Mouse (Mus musculus) brain, embryonic 14.5 days (tissue): ENCODE results near the gene Vps52. TPM values are rescaled to one million over a fixed set of nuclear protein-coding genes. Genes with fewer than 3 reads are reported as not detected.
A peak's percentile ranks its signal among the peaks of the same experiment; 100 is the strongest.

ENCODE experiments used
- DNase-seq: peaks from one replicate; pipeline ENCODE4 v3.0.0-alpha.2; 2011; ENCODE audit warnings: low read depth
- CTCF ChIP-seq: fragments of 200-500 bp; IDR thresholded peaks from 2 replicates; pipeline ENCODE4 v1.5.1; 2012; ENCODE audit warnings: inconsistent platforms, mild to moderate bottlenecking, moderate library complexity, borderline replicate concordance; ENCODE audit not compliant: insufficient read depth, insufficient read length; ENCODE audit errors: extremely low read depth
- POLR2A ChIP-seq: fragments of 200-500 bp; IDR thresholded peaks from 2 replicates; pipeline ENCODE4 v1.6.1; 2012; ENCODE audit warnings: mild to moderate bottlenecking, inconsistent platforms, borderline replicate concordance; ENCODE audit not compliant: poor library complexity, insufficient read depth, insufficient read length, severe bottlenecking; ENCODE audit errors: extremely low read depth
- polyA plus RNA-seq: library from polyadenylated mRNA; depleted of rRNA; stranded (reverse); fragments of >200 nt; gene quantifications from 2 replicates; pipeline ENCODE4 v1.2.3, GENCODE M21; 2012

Vps52 gene
- polyA plus RNA-seq, 1 experiment: 72.8 TPM

GRCm38 (mm10) chr17:33935422-33936055 lies 20.1 kb upstream of the Vps52 start:
- DNase-seq: no peak
- no peak for TF ChIP-seq POLR2A
- no peak for TF ChIP-seq CTCF

GRCm38 (mm10) chr17:33936993-33937392 lies 18.6 kb upstream of the Vps52 start:
- no peak for TF ChIP-seq POLR2A
- TF ChIP-seq CTCF: no peak
- no peak for DNase-seq

GRCm38 (mm10) chr17:33938783-33939182 lies 16.8 kb upstream of the Vps52 start:
- TF ChIP-seq CTCF (no peak), POLR2A (no peak)
- no peak for DNase-seq

GRCm38 (mm10) chr17:33940206-33940805 lies 15.3 kb upstream of the Vps52 start, which contains the start of the genes Pfdn6 and Wdr46:
TSS of gene Pfdn6 (minus strand) at chr17:33940343.
TSS of gene Wdr46 (plus strand) at chr17:33940660.
- DNase-seq: peak; percentile 98
- TF ChIP-seq CTCF (no peak), POLR2A (no peak)

- DNase-seq: no peak
- TF ChIP-seq CTCF (no peak), POLR2A (no peak)
These were observed 14.6 kb upstream of the Vps52 start for GRCm38 (mm10) chr17:33940981-33941380.

GRCm38 (mm10) chr17:33941381-33941780 lies 14.2 kb upstream of the Vps52 start:
- TF ChIP-seq POLR2A (no peak), CTCF (no peak)
- no peak for DNase-seq

GRCm38 (mm10) chr17:33943454-33943853 lies 12.2 kb upstream of the Vps52 start:
- TF ChIP-seq POLR2A (no peak), CTCF (no peak)
- DNase-seq: no peak

GRCm38 (mm10) chr17:33947430-33948089 lies 8.1 kb upstream of the Vps52 start:
- TF ChIP-seq CTCF: no peak
- TF ChIP-seq POLR2A: no peak
- no peak for DNase-seq

- no peak for DNase-seq
These were observed 7.3 kb upstream of the Vps52 start for GRCm38 (mm10) chr17:33948090-33948904.

GRCm38 (mm10) chr17:33948905-33949537 lies 6.6 kb upstream of the Vps52 start:
- TF ChIP-seq POLR2A (no peak), CTCF (no peak)
- no peak for DNase-seq

More at GRCm38 (mm10) chr17:33948090-33948904, 7.3 kb upstream of the Vps52 start:
- no peak for TF ChIP-seq CTCF
- no peak for TF ChIP-seq POLR2A

- no peak for DNase-seq
- no peak for TF ChIP-seq CTCF
- TF ChIP-seq POLR2A: no peak
These were observed 5.4 kb upstream of the Vps52 start for GRCm38 (mm10) chr17:33950131-33950625.
